Mouse (Mus musculus) hindbrain, embryonic 11.5 days (tissue): ENCODE measurements around the gene Peg3. TPM values are rescaled to one million over a fixed set of nuclear protein-coding genes. Genes with fewer than 3 reads are reported as not detected.

Experiments
- ATAC-seq: fragments of 200-750 bp; cut with Nextera tagmentation; 2 replicates; pipeline ENCODE4 v1.8.0; 2017; ENCODE audit warnings: mild to moderate bottlenecking, moderate TSS enrichment, moderate library complexity; ENCODE audit not compliant: low FRiP score
- DNase-seq: peaks from one replicate; pipeline ENCODE4 v3.0.0-alpha.2; 2015; ENCODE audit warnings: low spot score
- H3K27ac ChIP-seq: fragments of 300-500 bp; sonication (generic); 2 replicates; pipeline ENCODE4 v1.5.1; 2014; ENCODE audit warnings: mild to moderate bottlenecking, low read depth, low read length
- H3K27me3 ChIP-seq: fragments of 300-500 bp; sonication (generic); 2 replicates; pipeline ENCODE4 v1.6.1; 2014; ENCODE audit warnings: mild to moderate bottlenecking, low read length, moderate library complexity, mixed read lengths; ENCODE audit not compliant: control insufficient read depth, insufficient read depth
- H3K36me3 ChIP-seq: fragments of 300-500 bp; sonication (generic); 2 replicates; pipeline ENCODE4 v1.6.1; 2014; ENCODE audit warnings: mild to moderate bottlenecking, low read length, moderate library complexity, mixed read lengths; ENCODE audit not compliant: control insufficient read depth, insufficient read depth
- H3K4me1 ChIP-seq: fragments of 300-500 bp; sonication (generic); replicated peaks from 2 replicates; pipeline ENCODE4 v1.6.1; 2014; ENCODE audit warnings: low read length, mixed read lengths; ENCODE audit not compliant: control insufficient read depth, insufficient read depth
- H3K4me2 ChIP-seq: fragments of 300-500 bp; sonication (generic); replicated peaks from 2 replicates; pipeline ENCODE4 v1.6.1; 2014; ENCODE audit warnings: mild to moderate bottlenecking, low read depth, low read length
- H3K4me3 ChIP-seq: fragments of 300-500 bp; sonication (generic); 2 replicates; pipeline ENCODE4 v1.5.1; 2014; ENCODE audit warnings: low read depth, low read length
- H3K9ac ChIP-seq: fragments of 300-500 bp; sonication (generic); 2 replicates; pipeline ENCODE4 v1.6.1; 2014; ENCODE audit warnings: low read depth, low read length
- H3K9me3 ChIP-seq: fragments of 300-500 bp; sonication (generic); 2 replicates; pipeline ENCODE4 v1.6.1; 2016; ENCODE audit warnings: low read length; ENCODE audit not compliant: control insufficient read depth
- WGBS: fragments of 180-500 bp; shearing (Covaris S2); extraction: QIAGEN DNeasy Blood & Tissue Kit; methylation state at CpG from one replicate; pipeline ENCODE4 v1.1.7; 2014; 5-methylcytosine and 5-hydroxymethylcytosine counted together
- polyA plus RNA-seq: library from polyadenylated mRNA; unstranded; fragments of >200 nt; fragmentation: Nextera tagmentation; extraction: Ambion mirVana; gene quantifications from 2 replicates; pipeline ENCODE4 v1.2.1, GENCODE M21; 2014

Peg3 gene
- polyA plus RNA-seq, 1 experiment from 2014 or later = 126 TPM

DNA sequence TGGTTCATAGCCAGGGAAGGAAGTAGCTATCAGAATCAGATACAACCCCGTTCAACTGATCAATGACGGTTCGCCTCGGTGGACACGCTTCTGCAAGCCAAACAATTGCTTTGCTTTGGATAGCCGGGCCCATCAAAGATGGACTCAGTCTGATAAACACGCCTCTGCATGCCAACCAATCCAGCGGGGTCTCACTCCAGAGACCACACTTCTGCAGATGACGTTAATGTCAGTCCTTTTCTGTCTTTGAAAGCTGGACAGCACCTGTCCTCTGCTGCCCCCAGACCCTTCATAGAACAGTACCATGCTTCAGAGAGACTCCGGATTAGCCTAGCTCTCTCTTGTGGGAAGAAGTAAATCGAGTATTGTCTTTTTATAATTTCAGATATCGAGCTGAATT, 29.5 kb upstream of the Peg3 start:
- WGBS = 64% methylated on average over 12 of the region's 12 CpGs

DNA sequence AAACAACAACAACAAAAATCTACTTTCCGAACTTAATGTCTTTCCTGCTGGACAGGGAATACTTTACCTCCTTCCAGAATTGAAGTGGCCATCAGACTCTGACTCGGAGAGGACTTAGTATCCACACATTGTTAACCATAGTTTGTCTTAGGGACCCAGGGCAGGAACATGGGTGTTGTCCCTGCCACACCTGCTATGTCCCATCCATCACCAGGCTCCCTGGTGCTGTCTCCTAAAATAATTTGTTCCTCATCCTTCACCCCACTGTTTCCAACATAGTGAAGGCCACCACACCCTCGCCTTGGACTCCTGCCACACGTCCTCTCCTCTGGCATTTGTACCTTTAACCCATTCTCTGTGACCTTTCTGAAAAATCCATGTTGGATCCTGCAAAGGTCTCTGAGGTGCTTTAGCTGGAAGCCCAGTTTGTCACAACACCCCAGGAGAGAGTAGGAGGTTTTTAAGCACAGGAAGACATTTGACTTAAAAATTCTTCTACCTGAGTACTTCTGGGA, 26.6 kb upstream of the Peg3 start:
- H3K4me2 ChIP-seq = no peak overlapping the region
- DNase-seq (no peak), ATAC-seq (no peak)
- no peaks in the 10 kb centered on the region for H3K27me3 ChIP-seq
- no peak overlapping the region for H3K27ac ChIP-seq
- 82% methylated on average over 4 of the region's 4 CpGs for WGBS
- H3K36me3 ChIP-seq = no peaks in the 10 kb centered on the region
- H3K4me1 ChIP-seq = no peaks in the 10 kb centered on the region
- H3K9ac ChIP-seq = no peak overlapping the region
- no peak overlapping the region for H3K4me3 ChIP-seq
- no peaks in the 10 kb centered on the region for H3K9me3 ChIP-seq

More for the DNA sequence above, 29.5 kb upstream of the Peg3 start:
- Histone ChIP-seq H3K9ac (no peak overlapping the region), H3K4me2 (no peak overlapping the region), H3K27me3 (no peaks in the 10 kb centered on the region), H3K27ac (no peak overlapping the region), H3K36me3 (no peaks in the 10 kb centered on the region), H3K4me1 (no peaks in the 10 kb centered on the region), H3K4me3 (no peak overlapping the region), H3K9me3 (no peaks in the 10 kb centered on the region)
- DNase-seq (no peak), ATAC-seq (no peak)

DNA sequence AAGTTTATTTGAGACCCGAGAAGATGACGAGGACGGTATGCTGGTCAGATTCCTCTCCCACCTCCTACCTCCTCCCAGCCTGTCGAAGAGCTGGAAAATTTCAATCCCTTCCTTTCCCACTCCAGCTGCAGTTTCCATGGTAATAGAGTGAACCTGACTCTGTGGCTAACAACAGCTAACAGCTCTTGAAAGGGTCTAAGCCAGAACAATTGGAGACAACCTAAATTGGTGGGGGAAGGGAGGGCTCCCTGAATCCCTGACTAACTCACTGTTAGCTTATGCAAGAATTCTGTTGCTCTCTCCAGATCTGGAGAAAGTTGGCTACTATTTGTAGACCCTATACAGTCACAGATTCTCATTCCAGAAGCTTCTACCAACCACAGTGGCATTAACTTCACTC, 23.2 kb upstream of the Peg3 start:
- no peak overlapping the region for H3K4me3 ChIP-seq
- H3K4me2 ChIP-seq = no peak overlapping the region
- no peak overlapping the region for H3K27ac ChIP-seq
- no peaks in the 10 kb centered on the region for H3K36me3 ChIP-seq
- H3K4me1 ChIP-seq = no peaks in the 10 kb centered on the region
- 36% methylated on average over 4 of the region's 4 CpGs for WGBS
- ATAC-seq (peak; percentile 38; the same call in 1 of the 2 replicates), DNase-seq (peak; percentile 36)
- no peak overlapping the region for H3K9ac ChIP-seq
- H3K9me3 ChIP-seq = no peaks in the 10 kb centered on the region
- no peaks in the 10 kb centered on the region for H3K27me3 ChIP-seq

DNA sequence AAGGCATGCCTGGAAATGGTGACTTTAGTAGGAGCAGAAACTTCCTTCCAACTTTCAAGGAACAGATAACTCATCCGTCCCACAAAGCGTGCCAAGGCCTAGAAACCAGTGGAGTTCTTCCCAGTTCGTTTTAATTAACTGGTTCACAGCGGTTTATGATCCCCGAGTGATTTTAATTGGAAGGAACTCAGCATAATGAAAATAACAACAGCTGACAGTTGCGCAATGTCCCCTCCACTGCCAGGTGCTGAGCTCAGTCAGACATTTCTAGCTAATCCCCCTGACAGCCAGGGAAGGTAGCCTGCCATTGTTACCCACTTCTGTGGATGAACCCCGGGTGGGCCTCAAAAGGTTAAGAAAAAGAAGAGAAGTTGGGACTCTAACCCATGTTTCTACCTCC, 19.0 kb upstream of the Peg3 start:
- no peak overlapping the region for H3K4me2 ChIP-seq
- H3K4me1 ChIP-seq = no peaks in the 10 kb centered on the region
- H3K9ac ChIP-seq = no peak overlapping the region
- ATAC-seq (no peak), DNase-seq (no peak)
- 73% methylated on average over 7 of the region's 7 CpGs for WGBS
- no peak overlapping the region for H3K27ac ChIP-seq
- no peaks in the 10 kb centered on the region for H3K27me3 ChIP-seq
- no peaks in the 10 kb centered on the region for H3K36me3 ChIP-seq
- no peak overlapping the region for H3K4me3 ChIP-seq
- H3K9me3 ChIP-seq = no peaks in the 10 kb centered on the region

DNA sequence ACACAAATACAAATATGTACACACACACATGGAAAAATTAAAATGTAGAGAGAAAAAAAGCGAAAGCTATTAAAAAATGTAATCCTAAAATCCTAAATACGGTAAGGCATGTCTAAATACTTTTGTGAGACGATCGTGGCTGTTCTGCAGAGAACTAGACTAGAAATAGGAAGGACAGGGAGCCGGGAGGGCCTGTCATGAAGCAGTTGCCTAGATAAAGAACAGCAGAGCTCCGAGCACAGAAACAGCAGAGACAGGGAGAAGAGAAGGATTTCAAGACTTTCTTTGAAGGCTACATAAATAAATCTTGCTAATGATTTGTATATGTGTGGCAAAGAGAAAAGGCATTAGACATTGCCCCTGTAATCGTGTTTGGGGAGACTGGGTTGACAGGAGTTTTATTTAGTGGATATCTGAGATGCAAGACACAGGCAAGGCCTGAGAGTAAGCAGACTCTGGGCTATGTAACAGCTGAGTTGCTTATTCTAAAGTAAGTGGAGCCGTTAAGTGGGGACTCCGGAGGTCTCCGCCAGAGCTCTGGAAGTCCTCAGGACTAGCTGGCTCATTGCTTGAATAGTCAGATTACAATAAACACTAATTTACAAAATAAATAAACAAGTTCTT, 14.2 kb upstream of the Peg3 start:
- Histone ChIP-seq H3K27me3 (no peaks in the 10 kb centered on the region), H3K4me3 (no peak overlapping the region), H3K36me3 (no peaks in the 10 kb centered on the region), H3K9me3 (no peaks in the 10 kb centered on the region), H3K27ac (no peak overlapping the region), H3K4me2 (no peak overlapping the region), H3K9ac (no peak overlapping the region), H3K4me1 (no peaks in the 10 kb centered on the region)
- ATAC-seq (no peak), DNase-seq (no peak)
- WGBS = 81% methylated on average over 10 of the region's 10 CpGs

DNA sequence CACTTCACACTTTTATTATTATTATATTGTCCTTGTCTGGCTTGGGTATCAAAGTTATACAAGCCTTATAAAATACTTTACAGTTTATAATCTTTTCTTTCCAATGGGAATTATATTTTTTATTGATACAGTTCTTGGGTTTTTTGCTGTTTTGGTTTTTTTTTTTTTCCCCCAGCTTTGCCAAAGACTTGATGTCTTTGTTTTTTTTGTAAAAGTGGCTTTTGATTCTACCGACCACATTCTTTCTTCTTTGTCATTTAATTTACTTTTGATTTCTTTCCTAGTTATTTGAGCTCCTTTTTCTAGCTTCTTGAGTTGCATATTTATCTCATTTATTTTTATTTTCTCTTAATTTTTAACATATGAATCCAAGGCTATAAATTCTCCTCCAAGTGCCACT, 5.8 kb upstream of the Peg3 start:
- H3K36me3 ChIP-seq = no peaks in the 10 kb centered on the region
- no peak overlapping the region for H3K4me2 ChIP-seq
- no peak overlapping the region for H3K4me3 ChIP-seq
- no peak for ATAC-seq
- H3K9ac ChIP-seq = no peak overlapping the region
- WGBS = 83% methylated on average over 1 of the region's 1 CpGs
- H3K4me1 ChIP-seq = no peaks in the 10 kb centered on the region
- H3K27ac ChIP-seq = no peak overlapping the region
- H3K27me3 ChIP-seq = no peaks in the 10 kb centered on the region
- DNase-seq = no peak
- no peaks in the 10 kb centered on the region for H3K9me3 ChIP-seq

DNA sequence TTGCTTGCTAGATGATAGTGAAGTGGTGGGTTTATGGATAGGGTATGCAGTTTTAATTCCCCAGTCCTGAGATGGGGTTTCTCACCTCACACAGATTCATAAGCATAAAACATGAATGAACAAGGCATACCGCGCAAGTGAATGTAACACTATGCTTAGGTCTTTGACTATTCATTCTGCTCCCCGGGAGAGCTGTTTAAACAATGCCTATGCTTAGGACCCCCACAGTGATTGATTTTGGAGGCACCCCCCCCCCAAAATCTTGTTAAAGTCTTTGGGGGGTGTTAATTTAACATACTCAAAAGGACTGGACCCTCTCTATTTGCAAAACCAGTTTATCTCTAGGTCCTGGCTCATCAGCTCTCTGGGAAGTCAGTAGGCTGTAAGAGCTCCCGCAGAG, 1.7 kb upstream of the Peg3 start:
- H3K9me3 ChIP-seq = peaks cover 11% of the 10 kb centered on the region; the same call in 1 of the 2 replicates
- peak overlapping the region; percentile 31; the same call in 1 of the 2 replicates for H3K9ac ChIP-seq
- peak; percentile 16 for DNase-seq
- H3K4me3 ChIP-seq = peak overlapping the region; percentile 55
- H3K27me3 ChIP-seq = no peaks in the 10 kb centered on the region
- WGBS = 61% methylated on average over 4 of the region's 4 CpGs
- no peaks in the 10 kb centered on the region for H3K4me1 ChIP-seq
- no peak overlapping the region for H3K27ac ChIP-seq
- peak overlapping the region; percentile 33 for H3K4me2 ChIP-seq
- ATAC-seq = no peak
- H3K36me3 ChIP-seq = no peaks in the 10 kb centered on the region

DNA sequence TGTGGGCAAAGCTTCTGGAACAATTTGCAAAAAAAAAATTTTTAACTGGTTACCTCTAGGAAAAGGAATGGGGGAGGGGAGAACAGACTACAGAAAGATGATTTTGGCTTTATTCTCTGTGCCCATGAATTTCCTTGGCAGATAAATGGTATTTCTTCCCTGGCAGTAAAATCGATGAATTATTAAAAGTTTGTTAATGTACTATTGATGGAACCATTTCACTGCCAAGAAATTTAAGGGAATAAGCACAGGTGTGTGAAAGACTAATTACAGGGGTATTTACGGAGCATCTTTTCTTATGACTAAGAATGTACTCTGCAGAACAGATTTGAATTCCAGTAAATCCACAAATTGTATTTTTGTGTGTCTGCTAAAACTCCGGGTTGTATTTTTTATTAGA, 1.1 kb upstream of the Peg3 start:
- Histone ChIP-seq H3K4me2 (peak overlapping the region; percentile 33), H3K9me3 (peaks cover 11% of the 10 kb centered on the region; the same call in 1 of the 2 replicates), H3K27me3 (no peaks in the 10 kb centered on the region), H3K36me3 (no peaks in the 10 kb centered on the region), H3K9ac (no peak overlapping the region), H3K4me1 (no peaks in the 10 kb centered on the region), H3K27ac (no peak overlapping the region), H3K4me3 (peak overlapping the region; percentile 55)
- 52% methylated on average over 3 of the region's 3 CpGs for WGBS
- ATAC-seq (no peak), DNase-seq (peak; percentile 10)

DNA sequence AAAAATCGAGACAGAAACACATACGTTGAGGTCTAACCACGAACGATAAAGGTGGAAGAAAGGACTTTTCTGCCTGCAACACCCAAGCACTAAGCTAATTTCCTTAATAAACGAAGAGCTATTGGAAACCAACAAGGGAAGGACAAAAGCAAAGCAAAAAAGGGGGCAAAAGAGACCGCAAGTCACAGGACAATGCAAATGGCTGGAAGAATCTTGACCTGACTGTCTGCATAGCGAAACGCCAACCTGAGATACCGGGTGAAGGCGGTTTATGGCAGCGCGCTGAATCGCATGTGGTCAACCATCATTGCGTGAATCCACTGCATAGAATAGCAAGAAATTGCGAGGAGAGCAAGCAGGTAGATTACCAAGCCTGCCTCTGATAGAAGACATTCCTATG, 570 bp upstream of the Peg3 start:
- peak overlapping the region; percentile 55 for H3K4me3 ChIP-seq
- 45% methylated on average over 15 of the region's 15 CpGs for WGBS
- peak overlapping the region; percentile 33 for H3K4me2 ChIP-seq
- no peaks in the 10 kb centered on the region for H3K27me3 ChIP-seq
- H3K9me3 ChIP-seq = peaks cover 11% of the 10 kb centered on the region; the same call in 1 of the 2 replicates
- DNase-seq = peak; percentile 56
- peak overlapping the region; percentile 53 for H3K9ac ChIP-seq
- H3K36me3 ChIP-seq = no peaks in the 10 kb centered on the region
- no peaks in the 10 kb centered on the region for H3K4me1 ChIP-seq
- peak overlapping the region; percentile 17; the same call in 1 of the 2 replicates for H3K27ac ChIP-seq
- no peak for ATAC-seq
